In the genomic region with DNA sequence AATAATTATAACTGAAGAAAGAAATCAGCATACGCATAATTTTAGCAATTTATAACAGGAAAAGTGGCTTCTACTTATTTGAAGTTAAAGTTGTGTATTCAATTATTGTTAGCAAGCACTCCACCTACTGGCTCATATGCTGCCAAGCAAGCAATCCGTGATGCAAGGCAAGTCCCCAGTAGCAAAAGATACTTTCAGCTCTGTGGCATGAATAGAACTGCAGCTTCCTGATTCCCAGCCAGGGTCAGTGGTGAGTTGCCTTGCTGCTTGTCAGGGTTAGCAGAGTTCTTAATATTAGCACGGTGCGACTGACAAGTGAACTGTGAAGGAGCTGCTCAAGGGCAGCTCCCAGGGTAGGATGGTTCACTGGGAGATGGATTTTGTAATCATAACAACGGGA, we compare ENCODE assay signal across 9 mouse cellular contexts.
DNase-seq lines count a peak whose midpoint lies in the region; ATAC-seq lines count a peak whose summit lies in the region.
"Had no signal": no experiment of that assay in that cellular context is flagged by ENCODE, and none has a peak within 500 bp of the region (broad histone marks: within the 10 kb centered on the region; RNA-seq: fewer than 3 reads in every experiment).

No protein-coding gene starts in this region.

- H3K4me3 ChIP-seq in hindbrain, embryonic 12.5 days: no peak overlapping the region

- DNase-seq in cerebellum, adult 8-10 months: peak; percentile 1
- peak; percentile 36 for DNase-seq in testis, postnatal 10 days (ENCODE audit: low spot score)
- DNase-seq in testis, postnatal 14 days (ENCODE audit: low spot score): no peak
- peak; percentile 13 for DNase-seq in mesoderm, embryonic 11.5 days (ENCODE audit: low read depth, low spot score)
- DNase-seq in urinary bladder, adult 18-20 months (ENCODE audit: low spot score in 2 of 2): no peak
- no peak for DNase-seq in ovary, postnatal 36 days (ENCODE audit: low spot score)

- 0 out of 2 replicates have a peak, but pooled peaks cover under 1% of the 10 kb centered on the region for H3K4me1 ChIP-seq in hindbrain, embryonic 12.5 days

- no peak for ATAC-seq in cerebellum, adult (ENCODE audit: insufficient number of reproducible peaks, low FRiP score, low TSS enrichment)
- ATAC-seq in hindbrain, embryonic 12.5 days (ENCODE audit: low FRiP score): 0 out of 2 replicates have a peak, but pooled peaks have one; percentile 40

- H3K9me3 ChIP-seq in hindbrain, embryonic 12.5 days (replicated peaks): no peaks in the 10 kb centered on the region

- H3K4me2 ChIP-seq in hindbrain, embryonic 12.5 days (replicated peaks): no peak overlapping the region

- H3K36me3 ChIP-seq in hindbrain, embryonic 12.5 days: no peaks in the 10 kb centered on the region

- no peak overlapping the region for H3K27ac ChIP-seq in hindbrain, embryonic 12.5 days
- H3K27ac ChIP-seq: macrophage had no signal

- no peak overlapping the region for H3K9ac ChIP-seq in hindbrain, embryonic 12.5 days

- WGBS in hindbrain, embryonic 12.5 days: 44% methylated on average over 5 of the region's 5 CpGs

- H3K27me3 ChIP-seq in hindbrain, embryonic 12.5 days: no peaks in the 10 kb centered on the region

Comparison
In these comparisons a context has a peak if more than half of its experiments do, and no peak if none do; other contexts are left out.
1. DNase-seq: peak in cerebellum, adult 8-10 months (single experiment), testis, postnatal 10 days (single experiment) and mesoderm, embryonic 11.5 days (single experiment); none in testis, postnatal 14 days (single experiment), urinary bladder, adult 18-20 months (0 of 2) and ovary, postnatal 36 days (single experiment).